Mouse (Mus musculus): ENCODE results near the gene Tmc3. TPM values are rescaled to one million over a fixed set of nuclear protein-coding genes. Genes with fewer than 3 reads are reported as not detected.

Tmc3 gene
- polyA plus RNA-seq, 1 experiment from 2014 or later, result 0.26 TPM

- Histone ChIP-seq H3K4me2 (no peak overlapping the region), H3K9me3 (no peaks in the 10 kb centered on the region), H3K27me3 (no peaks in the 10 kb centered on the region), H3K4me1 (no peaks in the 10 kb centered on the region), H3K36me3 (replicated peaks) (no peaks in the 10 kb centered on the region), H3K4me3 (replicated peaks) (no peak overlapping the region), H3K9ac (no peak overlapping the region), H3K27ac (no peak overlapping the region)
- 73% methylated on average over 7 of the region's 7 CpGs for WGBS
- no peak for ATAC-seq (ENCODE audit: low FRiP score)
Measured at GRCm38 (mm10) chr7:83648807-83649206, 64.1 kb downstream of the Tmc3 start.

GRCm38 (mm10) chr7:83650638-83651037, 65.9 kb downstream of the Tmc3 start:
- Histone ChIP-seq H3K4me1 (no peaks in the 10 kb centered on the region), H3K4me3 (replicated peaks) (no peak overlapping the region), H3K27ac (no peak overlapping the region), H3K36me3 (replicated peaks) (no peaks in the 10 kb centered on the region), H3K27me3 (no peaks in the 10 kb centered on the region), H3K4me2 (no peak overlapping the region), H3K9ac (no peak overlapping the region), H3K9me3 (no peaks in the 10 kb centered on the region)
- 93% methylated on average over 5 of the region's 5 CpGs for WGBS
- no peak for ATAC-seq (ENCODE audit: low FRiP score)

- H3K9ac ChIP-seq, result no peak overlapping the region
- H3K4me1 ChIP-seq, result no peaks in the 10 kb centered on the region
- H3K9me3 ChIP-seq, result no peaks in the 10 kb centered on the region
- no peaks in the 10 kb centered on the region for H3K27me3 ChIP-seq
- ATAC-seq (ENCODE audit: low FRiP score), result no peak
- no peak overlapping the region for H3K27ac ChIP-seq
- 82% methylated on average over 5 of the region's 5 CpGs for whole genome bisulfite sequencing
- H3K4me2 ChIP-seq, result no peak overlapping the region
- no peaks in the 10 kb centered on the region for H3K36me3 ChIP-seq (replicated peaks)
- H3K4me3 ChIP-seq (replicated peaks), result no peak overlapping the region
Measured at GRCm38 (mm10) chr7:83652498-83652897, 67.8 kb downstream of the Tmc3 start.

- Histone ChIP-seq H3K36me3 (replicated peaks) (no peaks in the 10 kb centered on the region), H3K27ac (no peak overlapping the region), H3K27me3 (no peaks in the 10 kb centered on the region), H3K4me2 (no peak overlapping the region), H3K4me3 (replicated peaks) (no peak overlapping the region), H3K9me3 (no peaks in the 10 kb centered on the region), H3K9ac (no peak overlapping the region), H3K4me1 (no peaks in the 10 kb centered on the region)
- ATAC-seq (ENCODE audit: low FRiP score), result no peak
- 94% methylated on average over 2 of the region's 2 CpGs for WGBS
Measured at GRCm38 (mm10) chr7:83653605-83654051, 68.9 kb downstream of the Tmc3 start.

GRCm38 (mm10) chr7:83654196-83654595, 69.5 kb downstream of the Tmc3 start:
- no peak overlapping the region for H3K27ac ChIP-seq
- no peaks in the 10 kb centered on the region for H3K36me3 ChIP-seq (replicated peaks)
- ATAC-seq (ENCODE audit: low FRiP score), result no peak
- H3K4me1 ChIP-seq, result no peaks in the 10 kb centered on the region
- WGBS, result 89% methylated on average over 2 of the region's 2 CpGs
- H3K27me3 ChIP-seq, result no peaks in the 10 kb centered on the region
- no peak overlapping the region for H3K4me2 ChIP-seq
- H3K4me3 ChIP-seq (replicated peaks), result no peak overlapping the region
- no peak overlapping the region for H3K9ac ChIP-seq
- H3K9me3 ChIP-seq, result no peaks in the 10 kb centered on the region

GRCm38 (mm10) chr7:83654938-83655630, 70.4 kb downstream of the Tmc3 start:
- no peaks in the 10 kb centered on the region for H3K9me3 ChIP-seq
- no peak overlapping the region for H3K4me2 ChIP-seq
- ATAC-seq (ENCODE audit: low FRiP score), result no peak
- no peaks in the 10 kb centered on the region for H3K27me3 ChIP-seq
- no peaks in the 10 kb centered on the region for H3K36me3 ChIP-seq (replicated peaks)
- H3K4me3 ChIP-seq (replicated peaks), result no peak overlapping the region
- no peaks in the 10 kb centered on the region for H3K4me1 ChIP-seq
- WGBS, result 72% methylated on average over 5 of the region's 5 CpGs
- no peak overlapping the region for H3K9ac ChIP-seq
- H3K27ac ChIP-seq, result no peak overlapping the region

- 90% methylated on average over 1 of the region's 1 CpGs for WGBS
- Histone ChIP-seq H3K9me3 (no peaks in the 10 kb centered on the region), H3K27ac (no peak overlapping the region), H3K4me3 (replicated peaks) (no peak overlapping the region), H3K4me2 (no peak overlapping the region), H3K36me3 (replicated peaks) (no peaks in the 10 kb centered on the region), H3K27me3 (no peaks in the 10 kb centered on the region), H3K9ac (no peak overlapping the region), H3K4me1 (no peaks in the 10 kb centered on the region)
- no peak for ATAC-seq (ENCODE audit: low FRiP score)
Measured at GRCm38 (mm10) chr7:83658716-83659115, 74.0 kb downstream of the Tmc3 start.

GRCm38 (mm10) chr7:83659159-83660065, 74.7 kb downstream of the Tmc3 start:
- Histone ChIP-seq H3K9ac (no peak overlapping the region), H3K27me3 (no peaks in the 10 kb centered on the region), H3K4me1 (no peaks in the 10 kb centered on the region), H3K4me2 (no peak overlapping the region), H3K36me3 (replicated peaks) (no peaks in the 10 kb centered on the region), H3K27ac (no peak overlapping the region), H3K4me3 (replicated peaks) (no peak overlapping the region), H3K9me3 (no peaks in the 10 kb centered on the region)
- 87% methylated on average over 9 of the region's 9 CpGs for WGBS
- no peak for ATAC-seq (ENCODE audit: low FRiP score)

- 95% methylated on average over 11 of the region's 11 CpGs for WGBS
Measured at GRCm38 (mm10) chr7:83660273-83660691, 75.6 kb downstream of the Tmc3 start.

GRCm38 (mm10) chr7:83661031-83661430, 76.3 kb downstream of the Tmc3 start:
- H3K4me2 ChIP-seq, result no peak overlapping the region
- no peaks in the 10 kb centered on the region for H3K9me3 ChIP-seq
- no peaks in the 10 kb centered on the region for H3K36me3 ChIP-seq (replicated peaks)
- no peaks in the 10 kb centered on the region for H3K4me1 ChIP-seq
- H3K9ac ChIP-seq, result no peak overlapping the region
- H3K4me3 ChIP-seq (replicated peaks), result no peak overlapping the region
- WGBS, result 94% methylated on average over 10 of the region's 10 CpGs
- ATAC-seq (ENCODE audit: low FRiP score), result no peak
- H3K27ac ChIP-seq, result no peak overlapping the region
- no peaks in the 10 kb centered on the region for H3K27me3 ChIP-seq

More at GRCm38 (mm10) chr7:83660273-83660691, 75.6 kb downstream of the Tmc3 start:
- Histone ChIP-seq H3K27me3 (no peaks in the 10 kb centered on the region), H3K4me2 (no peak overlapping the region), H3K4me3 (replicated peaks) (no peak overlapping the region), H3K9me3 (no peaks in the 10 kb centered on the region), H3K4me1 (no peaks in the 10 kb centered on the region), H3K27ac (no peak overlapping the region), H3K36me3 (replicated peaks) (no peaks in the 10 kb centered on the region), H3K9ac (no peak overlapping the region)
- no peak for ATAC-seq (ENCODE audit: low FRiP score)

GRCm38 (mm10) chr7:83661763-83662162, 77.0 kb downstream of the Tmc3 start:
- Histone ChIP-seq H3K4me2 (no peak overlapping the region), H3K9me3 (no peaks in the 10 kb centered on the region), H3K4me3 (replicated peaks) (no peak overlapping the region), H3K4me1 (no peaks in the 10 kb centered on the region), H3K27me3 (no peaks in the 10 kb centered on the region), H3K9ac (no peak overlapping the region), H3K36me3 (replicated peaks) (no peaks in the 10 kb centered on the region), H3K27ac (no peak overlapping the region)
- WGBS, result 95% methylated on average over 3 of the region's 3 CpGs
- no peak for ATAC-seq (ENCODE audit: low FRiP score)

GRCm38 (mm10) chr7:83662711-83663375, 78.1 kb downstream of the Tmc3 start:
- Histone ChIP-seq H3K4me1 (no peaks in the 10 kb centered on the region), H3K9ac (no peak overlapping the region), H3K27ac (no peak overlapping the region), H3K27me3 (no peaks in the 10 kb centered on the region), H3K9me3 (no peaks in the 10 kb centered on the region), H3K4me2 (no peak overlapping the region), H3K4me3 (replicated peaks) (no peak overlapping the region), H3K36me3 (replicated peaks) (no peaks in the 10 kb centered on the region)
- ATAC-seq (ENCODE audit: low FRiP score), result no peak
- WGBS, result 85% methylated on average over 6 of the region's 6 CpGs
